Mouse (Mus musculus) macrophage (primary cell): Measurements from ENCODE around the gene Pih1d1. TPM values are rescaled to one million over a fixed set of nuclear protein-coding genes. Genes with fewer than 3 reads are reported as not detected.
A peak's percentile ranks its signal among the peaks of the same experiment; 100 is the strongest.
"Not testable (repeated sequence)": the region's sequence is repeated elsewhere in the genome, so short reads cannot be mapped to it uniquely, and the experiment has no call there.

Experiments used
- H3K27ac ChIP-seq: fragments of 350-480 bp; formaldehyde crosslinking; 2 replicates; pipeline ENCODE4 v1.9.0; 2021
- H3K36me3 ChIP-seq: fragments of 350-480 bp; formaldehyde crosslinking; 2 replicates; pipeline ENCODE4 v1.9.0; 2021; ENCODE audit errors: inconsistent target
- H3K4me3 ChIP-seq: fragments of 350-480 bp; formaldehyde crosslinking; 2 replicates; pipeline ENCODE4 v1.9.0; 2021; ENCODE audit errors: inconsistent target
- H3K79me2 ChIP-seq: fragments of 350-480 bp; formaldehyde crosslinking; 2 replicates; pipeline ENCODE4 v1.9.0; 2021; ENCODE audit errors: inconsistent target
- WGBS: methylation state at CpG from one replicate; pipeline ENCODE4 v1.1.7; 2026; ENCODE audit warnings: inconsistent platforms; ENCODE audit not compliant: missing documents; 5-methylcytosine and 5-hydroxymethylcytosine counted together
- polyA plus RNA-seq: library from polyadenylated mRNA; stranded (reverse); fragments of 250-400 nt; gene quantifications from 3 replicates; pipeline ENCODE4 v1.2.4, GENCODE M21; 2018; ENCODE audit warnings: inconsistent platforms

The Pih1d1 gene
- polyA plus RNA-seq, 1 experiment from 2014 or later = 75.8 TPM

DNA sequence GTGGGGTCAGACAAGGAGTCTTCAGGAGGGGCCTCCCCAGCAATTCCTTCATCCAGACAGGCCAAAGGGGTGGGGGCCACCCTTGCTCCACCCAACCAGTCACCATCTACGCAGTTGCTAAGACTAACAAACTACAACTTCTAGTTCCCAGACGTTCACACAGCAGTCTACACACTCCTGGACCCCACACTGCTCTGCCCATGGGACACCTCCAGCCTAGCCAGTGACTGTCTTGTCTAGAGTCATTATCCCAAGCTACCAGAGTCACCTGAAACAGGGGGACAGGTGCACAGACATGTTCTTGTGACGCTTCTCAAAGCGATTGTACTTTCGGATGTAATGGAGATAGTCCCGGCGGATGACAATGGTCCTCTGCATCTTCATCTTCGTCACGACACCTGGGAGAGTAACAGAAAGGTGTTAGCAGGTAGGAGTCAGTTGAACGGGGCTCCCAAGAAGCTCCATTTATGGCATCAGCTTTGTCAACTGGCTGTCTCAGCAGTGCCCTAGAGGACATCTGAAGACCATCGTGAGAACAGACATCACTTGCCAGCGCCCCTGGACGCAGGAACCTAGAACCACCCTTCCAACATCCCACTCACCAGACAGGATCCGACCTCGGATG is 31.4 kb upstream of the Pih1d1 start:
- H3K79me2 ChIP-seq = peaks cover 34% of the 10 kb centered on the region
- WGBS = 67% methylated on average over 13 of the region's 15 CpGs
- peak overlapping the region; percentile 99 for H3K4me3 ChIP-seq
- H3K36me3 ChIP-seq = peaks cover 53% of the 10 kb centered on the region
- peak overlapping the region; percentile 95 for H3K27ac ChIP-seq

DNA sequence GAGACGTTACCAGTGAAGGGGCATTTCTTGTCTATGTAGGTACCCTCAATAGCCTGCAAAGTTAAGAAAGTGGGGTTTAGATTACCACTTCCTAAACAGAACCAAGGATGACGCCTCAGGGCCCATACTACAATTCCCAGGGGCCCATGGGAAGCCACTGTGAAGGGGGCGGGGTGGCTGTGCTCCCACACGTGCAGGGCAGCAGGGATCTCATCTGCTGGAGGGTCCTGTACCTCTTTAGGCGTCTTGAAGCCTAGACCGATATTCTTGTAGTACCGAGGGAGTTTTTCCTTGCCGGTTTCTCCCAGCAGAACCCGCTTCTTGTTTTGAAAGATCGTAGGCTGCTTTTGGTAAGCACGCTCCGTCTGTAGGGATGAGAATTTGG is 30.9 kb upstream of the Pih1d1 start:
- Histone ChIP-seq H3K36me3 (peaks cover 53% of the 10 kb centered on the region), H3K27ac (peak overlapping the region; percentile 95), H3K79me2 (peaks cover 39% of the 10 kb centered on the region), H3K4me3 (peak overlapping the region; percentile 99)
- WGBS = 7% methylated on average over 12 of the region's 12 CpGs

DNA sequence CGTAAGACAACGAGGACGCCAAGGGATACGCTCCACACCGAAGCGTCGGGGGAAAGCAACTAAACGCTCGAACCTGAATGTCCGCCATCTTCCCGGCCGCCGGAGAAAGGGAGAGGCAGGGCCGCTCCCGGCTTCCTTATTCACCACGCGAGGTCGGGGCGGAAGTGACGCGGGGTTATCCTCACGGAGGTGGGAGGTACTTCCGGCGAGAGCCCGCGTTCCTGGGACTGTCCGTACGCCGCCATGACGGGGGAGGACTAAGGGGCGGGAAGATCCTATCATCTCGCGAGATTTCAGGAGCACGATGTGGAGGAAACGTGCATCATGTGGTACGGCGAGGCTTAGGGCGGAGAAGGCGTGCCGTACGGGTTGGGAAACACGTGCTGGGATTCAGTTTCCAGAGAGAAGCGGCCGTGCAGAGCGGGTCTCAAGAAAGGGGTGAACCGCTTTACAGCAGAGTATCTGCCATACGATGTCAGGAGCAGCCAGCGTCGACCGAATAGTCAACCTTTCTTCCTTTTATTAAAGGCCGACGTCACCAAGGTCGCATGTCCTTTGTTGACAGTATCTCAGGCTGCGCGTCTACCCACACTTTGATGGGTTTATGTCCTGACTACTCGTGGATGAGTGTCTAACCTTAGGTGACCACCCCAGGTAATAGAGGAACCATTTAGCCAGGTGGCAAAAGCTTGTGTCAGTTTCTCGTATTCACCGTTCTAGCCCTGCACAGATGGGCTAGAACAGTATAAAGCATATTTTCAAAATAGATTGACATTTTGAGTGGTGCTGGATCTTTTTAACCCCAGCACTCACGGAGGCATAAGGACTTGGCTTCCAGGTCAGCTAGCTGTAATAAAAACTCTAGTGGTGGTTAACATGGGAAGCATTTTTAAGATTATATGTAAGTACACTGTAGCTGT is 29.6 kb upstream of the Pih1d1 start, which contains the start of gene Rps11:
Gene Rps11, minus strand, starts transcription at position 216 of the 920 bp plus-strand sequence.
- Histone ChIP-seq H3K36me3 (peaks cover 53% of the 10 kb centered on the region), H3K79me2 (peaks cover 43% of the 10 kb centered on the region), H3K4me3 (peak within 1 kb of the TSS; percentile 99), H3K27ac (peak within 1 kb of the TSS; percentile 95)
- 4% methylated on average over 56 of the region's 59 CpGs for WGBS

DNA sequence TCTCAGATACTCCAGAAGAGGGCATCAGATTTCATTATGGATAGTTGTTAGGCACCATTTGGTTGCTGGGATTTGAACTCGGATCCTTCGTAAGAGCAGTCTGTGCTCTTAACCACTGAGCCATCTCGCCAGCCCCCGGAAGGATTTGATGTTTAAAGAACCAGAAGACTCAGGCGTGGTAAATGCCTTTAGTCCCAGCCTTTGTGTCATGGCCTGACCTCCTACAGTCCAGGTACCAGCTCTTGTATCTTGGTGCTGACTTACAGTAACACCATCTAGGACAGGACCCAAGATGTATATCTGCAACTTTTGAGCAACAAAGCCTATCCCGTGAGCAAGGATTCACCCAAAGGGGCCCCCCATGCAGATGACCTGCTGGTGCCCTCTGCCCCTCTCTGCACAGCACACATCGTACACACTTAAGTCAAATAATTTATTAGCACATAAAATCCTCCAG is 28.9 kb upstream of the Pih1d1 start:
- WGBS = 85% methylated on average over 7 of the region's 7 CpGs
- peaks cover 43% of the 10 kb centered on the region for H3K79me2 ChIP-seq
- no peak overlapping the region for H3K4me3 ChIP-seq
- H3K36me3 ChIP-seq = peaks cover 49% of the 10 kb centered on the region
- H3K27ac ChIP-seq = peak overlapping the region; percentile 36; the same call in 1 of the 2 replicates

DNA sequence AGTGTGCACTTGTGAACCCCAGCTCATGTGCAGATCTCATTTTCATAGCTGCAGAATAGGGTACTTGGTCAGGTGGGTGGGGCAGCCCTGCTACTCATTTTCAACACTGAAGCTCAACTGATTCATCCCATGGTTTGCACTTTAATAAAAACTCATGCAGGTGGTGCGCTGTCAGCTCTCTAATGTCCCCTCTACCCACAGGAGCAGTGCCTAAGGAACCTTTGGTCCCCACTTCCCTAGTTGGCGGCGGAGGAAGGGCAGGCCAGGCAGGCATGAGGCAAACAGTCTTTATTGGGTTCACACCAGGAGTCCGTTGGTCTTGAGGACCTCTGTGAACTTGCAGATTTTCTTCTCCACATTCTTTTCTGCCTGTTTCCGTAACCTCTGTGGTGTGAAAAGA is 28.5 kb upstream of the Pih1d1 start:
- Histone ChIP-seq H3K79me2 (peaks cover 43% of the 10 kb centered on the region), H3K36me3 (peaks cover 44% of the 10 kb centered on the region)
- not testable (repeated sequence) for H3K4me3 ChIP-seq, H3K27ac ChIP-seq
- 74% methylated on average over 5 of the region's 5 CpGs for WGBS

DNA sequence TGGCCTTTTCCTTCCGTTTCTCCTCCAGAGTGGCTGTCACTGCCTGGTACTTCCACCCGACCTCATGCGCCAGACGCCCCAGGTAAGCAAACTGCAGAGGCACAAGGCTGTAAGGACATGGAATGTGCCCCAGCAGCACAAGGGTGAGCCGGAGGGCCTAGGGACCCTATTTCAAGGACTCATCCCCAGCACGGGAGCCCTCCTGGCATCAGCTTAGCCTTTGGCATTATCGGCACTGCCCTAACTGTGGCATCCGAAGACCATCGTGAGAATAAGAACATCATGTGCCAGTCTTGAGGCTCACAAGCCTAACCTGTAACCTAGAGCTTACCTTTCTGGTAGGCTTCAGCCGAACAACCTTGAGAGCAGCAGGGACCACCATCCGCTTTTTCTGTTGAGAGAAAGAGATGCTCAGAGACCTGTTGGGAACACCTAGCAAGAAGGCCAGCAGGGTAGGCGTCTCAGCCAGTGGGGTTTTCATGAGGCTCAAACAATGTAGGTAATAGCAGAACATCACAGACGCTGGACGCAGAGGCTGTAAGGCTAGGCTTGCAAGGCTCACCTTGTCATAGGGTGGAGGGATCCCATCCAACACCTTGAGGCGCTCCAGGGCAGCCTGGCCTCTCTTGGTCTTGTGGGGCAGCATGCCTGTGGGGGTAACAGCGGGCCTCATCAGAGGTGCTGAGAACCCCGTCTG is 27.8 kb upstream of the Pih1d1 start:
- 88% methylated on average over 17 of the region's 17 CpGs for WGBS

DNA sequence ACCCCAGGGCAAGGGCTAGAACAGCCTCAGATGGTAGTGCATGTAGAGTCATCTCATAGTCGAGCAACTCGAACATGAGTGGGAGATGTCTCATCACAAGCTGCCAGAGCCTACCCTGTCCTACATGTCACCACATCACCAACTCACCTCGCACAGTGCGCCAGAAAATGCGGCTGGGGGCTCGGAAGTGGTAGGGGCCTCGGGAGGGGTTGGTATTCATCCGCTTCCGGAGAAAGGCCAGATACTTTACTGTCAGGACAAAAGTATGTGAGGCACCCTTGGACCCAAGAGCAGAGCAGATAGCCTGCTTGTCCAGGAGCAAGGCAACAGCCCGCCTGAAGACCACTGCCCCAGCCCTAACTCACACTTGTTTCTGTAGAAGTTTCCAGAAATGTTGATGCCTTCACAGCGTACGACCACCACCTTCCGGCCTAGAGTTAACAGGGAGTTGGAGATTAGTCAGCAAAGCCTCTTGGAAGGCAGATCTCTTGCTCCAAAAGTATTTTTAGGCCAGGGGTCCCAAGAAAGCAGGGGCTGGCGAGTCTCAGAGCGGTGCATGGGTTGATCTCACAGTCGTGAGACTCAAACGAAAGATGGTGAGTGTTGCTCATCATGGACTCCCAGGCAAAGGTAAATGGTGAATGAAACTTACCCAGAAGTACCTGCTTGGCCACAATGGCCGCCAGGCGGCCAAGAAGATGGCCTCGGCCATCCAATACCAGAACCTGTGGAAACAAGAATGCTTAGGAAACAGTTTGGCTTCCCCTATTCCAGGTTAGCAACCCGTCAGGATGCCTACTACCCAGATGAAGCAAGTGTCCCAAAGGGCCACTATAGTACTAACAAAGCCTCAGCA is 27.0 kb upstream of the Pih1d1 start:
- 56% methylated on average over 21 of the region's 21 CpGs for WGBS
- Histone ChIP-seq H3K36me3 (peaks cover 30% of the 10 kb centered on the region), H3K79me2 (peaks cover 43% of the 10 kb centered on the region), H3K27ac (peak overlapping the region; percentile 90), H3K4me3 (peak overlapping the region; percentile 99)

More for the DNA sequence above, 27.8 kb upstream of the Pih1d1 start:
- Histone ChIP-seq H3K4me3 (no peak overlapping the region), H3K79me2 (peaks cover 43% of the 10 kb centered on the region), H3K36me3 (peaks cover 38% of the 10 kb centered on the region), H3K27ac (peak overlapping the region; percentile 90; the same call in 1 of the 2 replicates)

DNA sequence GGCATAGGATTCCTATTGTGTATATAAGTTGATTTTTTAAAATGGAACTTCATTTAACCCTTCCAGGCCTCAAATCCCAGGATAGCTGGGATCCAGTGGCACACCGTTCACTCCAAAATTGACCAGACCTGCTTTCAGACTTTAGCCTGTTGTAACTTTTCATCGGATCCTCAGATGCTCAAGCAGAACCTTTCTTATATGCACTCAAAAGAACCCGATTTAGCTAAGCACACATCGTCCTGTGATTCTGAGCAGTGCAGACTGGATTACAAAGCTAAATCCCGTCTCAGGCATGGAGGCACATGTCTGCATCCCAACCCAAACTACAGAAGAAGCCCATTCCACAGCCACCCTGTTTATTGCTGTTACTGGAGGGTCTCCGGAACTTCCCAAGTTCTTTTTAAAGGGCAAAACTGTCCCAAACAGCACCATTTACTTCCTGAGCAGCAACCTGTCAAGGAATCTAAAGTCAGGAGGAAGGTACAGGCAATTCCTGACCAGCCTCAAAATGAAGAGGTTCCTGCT is 26.3 kb upstream of the Pih1d1 start:
- WGBS = under 1% methylated on average over 6 of the region's 6 CpGs
- peak overlapping the region; percentile 90 for H3K27ac ChIP-seq
- peaks cover 39% of the 10 kb centered on the region for H3K79me2 ChIP-seq
- H3K36me3 ChIP-seq = peaks cover 23% of the 10 kb centered on the region
- peak overlapping the region; percentile 99 for H3K4me3 ChIP-seq

DNA sequence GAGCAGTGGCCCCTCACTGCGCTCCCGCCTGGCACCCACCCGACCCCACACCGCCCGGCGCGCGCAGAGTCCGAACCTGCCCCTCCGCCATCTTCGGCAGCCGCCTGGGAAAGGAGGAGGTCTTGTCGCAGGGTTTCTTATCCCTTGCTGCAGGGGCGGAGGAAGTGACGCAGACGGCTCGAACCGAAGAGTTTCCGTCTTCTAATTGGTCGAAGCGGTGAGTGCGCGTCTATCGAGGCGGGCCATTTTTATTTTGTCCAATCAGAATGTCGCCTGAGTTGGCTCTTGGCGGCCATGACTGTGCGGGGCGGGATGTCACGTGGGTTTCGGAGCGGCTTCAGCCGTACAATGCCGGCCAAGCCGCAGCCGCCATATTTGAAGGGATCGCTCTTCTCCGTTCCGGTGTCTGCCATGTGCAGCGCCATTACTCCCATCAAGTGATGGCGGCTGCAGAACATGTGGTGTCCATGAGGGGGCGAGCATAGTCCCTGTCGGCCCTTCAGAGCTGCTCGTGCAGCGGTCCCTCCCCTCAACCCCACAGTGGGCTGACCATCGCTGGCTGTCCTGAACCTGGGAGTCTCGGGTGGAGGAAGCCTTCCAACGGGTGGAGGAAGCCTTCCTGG is 25.4 kb upstream of the Pih1d1 start, which contains the start of gene Rpl13a:
Gene Rpl13a, minus strand, starts transcription at position 138 of the 623 bp plus-strand sequence.
- H3K27ac ChIP-seq = peak within 1 kb of the TSS; percentile 90
- peaks cover 29% of the 10 kb centered on the region for H3K79me2 ChIP-seq
- peaks cover 21% of the 10 kb centered on the region for H3K36me3 ChIP-seq
- peak within 1 kb of the TSS; percentile 99 for H3K4me3 ChIP-seq
- under 1% methylated on average over 48 of the region's 48 CpGs for WGBS

DNA sequence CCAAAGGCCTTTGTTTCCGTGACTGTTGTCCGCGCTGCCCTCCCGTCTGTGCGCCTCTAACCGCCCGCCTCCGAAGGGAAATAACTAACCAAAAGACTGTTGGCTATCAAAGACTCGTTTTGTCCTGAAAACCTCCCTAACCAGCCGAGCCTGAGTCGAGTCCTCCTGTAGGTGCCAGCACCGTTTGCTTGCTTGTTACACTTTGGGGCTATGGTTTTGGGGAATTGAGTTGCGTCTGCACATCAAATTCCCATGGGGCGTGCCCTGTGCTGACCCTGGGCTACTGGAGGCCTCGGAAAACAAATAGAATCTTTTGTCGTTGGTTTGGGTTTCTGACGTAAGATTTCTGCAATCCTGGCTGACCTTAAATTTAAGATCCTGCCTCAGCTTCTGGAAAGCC is 24.8 kb upstream of the Pih1d1 start:
- Histone ChIP-seq H3K79me2 (peaks cover 25% of the 10 kb centered on the region), H3K36me3 (peaks cover 21% of the 10 kb centered on the region), H3K27ac (peak overlapping the region; percentile 85), H3K4me3 (peak overlapping the region; percentile 62)
- whole genome bisulfite sequencing = under 1% methylated on average over 17 of the region's 17 CpGs

DNA sequence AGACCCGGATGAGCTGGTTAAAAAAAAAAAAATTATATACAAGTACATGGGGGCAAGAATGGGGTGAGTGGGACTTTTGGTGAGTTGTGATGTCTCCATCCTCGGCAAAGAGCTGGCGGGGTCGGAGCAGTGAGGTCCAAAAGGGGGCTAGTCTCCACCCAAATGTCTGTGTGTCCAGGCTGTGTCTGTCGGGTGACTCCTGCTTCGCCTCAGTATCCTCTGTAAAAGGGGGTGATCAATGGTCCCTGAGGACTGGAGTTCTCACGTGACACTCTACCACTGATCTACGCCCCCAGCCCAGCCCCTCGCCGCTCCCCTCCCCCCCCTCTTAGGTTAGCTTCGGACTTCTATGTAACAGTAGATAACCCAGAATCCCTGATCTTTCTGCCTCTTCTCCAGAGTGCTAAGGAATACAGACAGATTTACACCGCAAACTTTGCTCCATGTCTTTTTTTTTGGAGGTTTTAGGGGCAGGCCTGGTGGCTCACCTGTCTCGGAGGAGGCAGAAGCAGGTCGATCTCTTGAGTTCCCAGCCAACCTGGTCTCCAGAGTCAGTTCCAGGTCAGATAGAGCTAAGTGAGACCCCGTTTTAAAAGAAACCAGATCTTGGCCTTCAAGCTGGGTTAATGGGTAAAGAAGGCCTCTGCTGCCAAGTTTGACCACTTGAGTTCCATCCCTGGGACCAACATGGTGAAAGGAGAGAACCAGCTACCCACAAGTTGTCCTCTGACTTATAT is 24.2 kb upstream of the Pih1d1 start:
- peaks cover 25% of the 10 kb centered on the region for H3K79me2 ChIP-seq
- 81% methylated on average over 15 of the region's 15 CpGs for WGBS
- H3K4me3 ChIP-seq = peak overlapping the region; percentile 62
- H3K36me3 ChIP-seq = peaks cover 21% of the 10 kb centered on the region
- peak overlapping the region; percentile 85 for H3K27ac ChIP-seq

DNA sequence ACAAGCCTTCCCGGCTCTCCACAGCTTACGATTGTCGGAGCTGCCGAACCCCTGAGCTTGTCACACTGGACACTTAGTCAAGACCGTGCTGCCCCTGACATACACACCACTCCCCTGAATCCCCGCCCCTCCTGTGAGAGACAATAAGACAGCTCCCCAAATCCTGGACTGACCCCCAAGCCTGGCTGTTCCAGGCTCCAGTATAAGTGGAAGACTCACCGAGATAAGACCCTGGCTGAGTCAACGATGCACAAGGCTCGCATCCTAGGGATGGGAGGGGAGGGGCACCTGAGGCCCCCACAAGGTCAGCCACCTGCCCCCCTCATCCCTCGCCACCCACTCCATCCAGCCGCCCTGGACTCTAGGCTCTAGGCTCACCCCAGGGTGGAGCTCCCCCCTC is 22.3 kb upstream of the Pih1d1 start:
- WGBS = 94% methylated on average over 11 of the region's 11 CpGs
- peaks cover 3% of the 10 kb centered on the region; the same call in 1 of the 2 replicates for H3K36me3 ChIP-seq

More for the DNA sequence above, 22.3 kb upstream of the Pih1d1 start:
- Histone ChIP-seq H3K79me2 (peaks cover 17% of the 10 kb centered on the region), H3K4me3 (no peak overlapping the region), H3K27ac (no peak overlapping the region)
